Mouse (Mus musculus) neutrophil, adult 5-6 weeks (primary cell): ENCODE measurements around the gene Macf1. TPM values are rescaled to one million over a fixed set of nuclear protein-coding genes. Genes with fewer than 3 reads are reported as not detected.
"Not testable (repeated sequence)": the region's sequence is repeated elsewhere in the genome, so short reads cannot be mapped to it uniquely, and the experiment has no call there.

Source experiments
- ATAC-seq: fragments of 151-379, 151-347 bp; 2 replicates; pipeline ENCODE4 v1.8.0; 2017; ENCODE audit warnings: mild to moderate bottlenecking, moderate TSS enrichment; ENCODE audit not compliant: insufficient number of reproducible peaks, poor library complexity, low FRiP score, severe bottlenecking; ENCODE audit errors: extremely low read depth
- total RNA-seq: library from RNA; stranded (forward); fragments of 200-1000 nt; gene quantifications from 2 replicates; pipeline ENCODE4 v1.2.3, GENCODE M21; 2017

Gene Macf1
- total RNA-seq, 1 experiment from 2014 or later = 821 TPM

GRCm38 (mm10) chr4:123645246-123645845 lies 38.8 kb downstream of the Macf1 start:
- ATAC-seq = no peak

GRCm38 (mm10) chr4:123643561-123643960 lies 40.6 kb downstream of the Macf1 start:
- ATAC-seq = no peak

GRCm38 (mm10) chr4:123642877-123643276 lies 41.3 kb downstream of the Macf1 start:
- no peak for ATAC-seq

- ATAC-seq = no peak
Measured at GRCm38 (mm10) chr4:123637136-123637535, 47.0 kb downstream of the Macf1 start.

- ATAC-seq = no peak
Measured at GRCm38 (mm10) chr4:123635428-123635827, 48.7 kb downstream of the Macf1 start.

- ATAC-seq = no peak
Measured at GRCm38 (mm10) chr4:123634436-123634835, 49.7 kb downstream of the Macf1 start.

GRCm38 (mm10) chr4:123633874-123634273 lies 50.3 kb downstream of the Macf1 start:
- ATAC-seq = no peak

GRCm38 (mm10) chr4:123633370-123633769 lies 50.8 kb downstream of the Macf1 start:
- peak; percentile 26; the same call in 1 of the 2 replicates for ATAC-seq

GRCm38 (mm10) chr4:123632116-123632515 lies 52.0 kb downstream of the Macf1 start:
- not testable (repeated sequence) for ATAC-seq

GRCm38 (mm10) chr4:123631654-123632053 lies 52.5 kb downstream of the Macf1 start:
- ATAC-seq = no peak

- ATAC-seq = no peak
Measured at GRCm38 (mm10) chr4:123627683-123628082, 56.5 kb downstream of the Macf1 start.

- no peak for ATAC-seq
Measured at GRCm38 (mm10) chr4:123625332-123626072, 58.7 kb downstream of the Macf1 start.

GRCm38 (mm10) chr4:123624438-123624837 lies 59.7 kb downstream of the Macf1 start:
- ATAC-seq = no peak

GRCm38 (mm10) chr4:123623742-123624151 lies 60.4 kb downstream of the Macf1 start:
- no peak for ATAC-seq

- ATAC-seq = no peak
Measured at GRCm38 (mm10) chr4:123621732-123622131, 62.4 kb downstream of the Macf1 start.

- ATAC-seq = no peak
Measured at GRCm38 (mm10) chr4:123617727-123618389, 66.3 kb downstream of the Macf1 start.

- ATAC-seq = no peak
Measured at GRCm38 (mm10) chr4:123616971-123617370, 67.2 kb downstream of the Macf1 start.

- ATAC-seq = no peak
Measured at GRCm38 (mm10) chr4:123616501-123616900, 67.7 kb downstream of the Macf1 start.

- ATAC-seq = no peak
Measured at GRCm38 (mm10) chr4:123613309-123613947, 70.7 kb downstream of the Macf1 start.

- ATAC-seq = no peak
Measured at GRCm38 (mm10) chr4:123611940-123612339, 72.2 kb downstream of the Macf1 start.
